Mouse (Mus musculus) intestine, postnatal 0 days (tissue): ENCODE data around the gene Rdh12. TPM values are rescaled to one million over a fixed set of nuclear protein-coding genes. Genes with fewer than 3 reads are reported as not detected.

ENCODE experiments used
- ATAC-seq: fragments of 200-750 bp; cut with Nextera tagmentation; 2 replicates; pipeline ENCODE4 v1.8.0; 2017; ENCODE audit warnings: mild to moderate bottlenecking, moderate TSS enrichment, moderate library complexity
- H3K27ac ChIP-seq: fragments of 300-500 bp; sonication (generic); 2 replicates; pipeline ENCODE4 v1.5.1; 2014; ENCODE audit warnings: mild to moderate bottlenecking, low read depth, low read length, moderate library complexity
- H3K27me3 ChIP-seq: fragments of 300-500 bp; sonication (generic); replicated peaks from 2 replicates; pipeline ENCODE4 v1.6.1; 2014; ENCODE audit warnings: low read length, mixed read lengths; ENCODE audit not compliant: control insufficient read depth, insufficient read depth
- H3K36me3 ChIP-seq: fragments of 300-500 bp; sonication (generic); 2 replicates; pipeline ENCODE4 v1.6.1; 2014; ENCODE audit warnings: mild to moderate bottlenecking, moderate library complexity; ENCODE audit not compliant: control insufficient read depth, insufficient read depth
- H3K4me1 ChIP-seq: fragments of 300-500 bp; sonication (generic); replicated peaks from 2 replicates; pipeline ENCODE4 v1.6.1; 2014; ENCODE audit warnings: antibody characterized with exemption, low read length, mixed read lengths; ENCODE audit not compliant: control insufficient read depth, insufficient read depth
- H3K4me2 ChIP-seq: fragments of 300-500 bp; sonication (generic); replicated peaks from 2 replicates; pipeline ENCODE4 v1.6.1; 2014; ENCODE audit warnings: low read depth, mild to moderate bottlenecking, moderate library complexity
- H3K4me3 ChIP-seq: fragments of 300-500 bp; sonication (generic); 2 replicates; pipeline ENCODE4 v1.5.1; 2014; ENCODE audit warnings: low read depth, low read length
- H3K9ac ChIP-seq: fragments of 300-500 bp; sonication (generic); 2 replicates; pipeline ENCODE4 v1.6.1; 2014; ENCODE audit warnings: mild to moderate bottlenecking, low read depth, low read length
- H3K9me3 ChIP-seq: fragments of 300-500 bp; sonication (generic); 2 replicates; pipeline ENCODE4 v1.6.1; 2016; ENCODE audit warnings: mixed run types; ENCODE audit not compliant: control insufficient read depth
- CTCF ChIP-seq: sonication (generic); IDR thresholded peaks from 2 replicates; pipeline ENCODE4 v1.5.1; 2016; ENCODE audit warnings: low read depth, mild to moderate bottlenecking, control low read depth, antibody characterized with exemption, moderate library complexity
- WGBS: fragments of 180-500 bp; shearing (Covaris S2); extraction: QIAGEN DNeasy Blood & Tissue Kit; methylation state at CpG from one replicate; pipeline ENCODE4 v1.1.7; 2014; 5-methylcytosine and 5-hydroxymethylcytosine counted together
- polyA plus RNA-seq: library from polyadenylated mRNA; unstranded; fragments of >200 nt; fragmentation: Nextera tagmentation; extraction: Ambion mirVana; gene quantifications from 2 replicates; pipeline ENCODE4 v1.2.1, GENCODE M21; 2015

Rdh12 gene
- polyA plus RNA-seq, 1 experiment from 2014 or later, result 0.44 TPM

DNA sequence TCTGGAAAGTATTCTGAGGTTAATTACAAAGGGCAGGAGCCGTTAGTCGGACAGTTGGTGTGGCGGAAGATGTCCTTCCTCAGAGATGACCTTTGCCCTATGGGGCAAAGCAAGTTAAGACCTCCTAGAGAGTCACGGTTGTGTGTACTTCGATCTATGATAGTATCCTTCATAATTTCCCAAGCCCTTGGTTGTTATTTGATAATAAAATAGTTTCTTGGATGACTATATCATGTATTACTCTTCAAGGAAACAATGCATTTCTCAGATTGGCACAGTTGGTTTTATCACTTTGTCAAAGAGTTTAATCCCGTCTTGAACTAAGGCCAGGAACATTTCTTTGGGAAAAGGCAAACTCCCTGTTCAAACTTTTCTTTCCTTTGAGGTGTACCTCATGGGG is 16.5 kb upstream of the Rdh12 start, which contains the start of gene Rdh11:
TSS of gene Rdh11 (minus strand) at position 101 of the 400 bp plus-strand sequence.
- 0 out of 2 replicates have a peak, but pooled peaks cover 6% of the 10 kb centered on the region for H3K4me1 ChIP-seq
- 51% methylated on average over 6 of the region's 6 CpGs for WGBS
- H3K9me3 ChIP-seq, result no peaks in the 10 kb centered on the region
- ATAC-seq, result peak; percentile 27; the same call in 1 of the 2 replicates
- H3K27me3 ChIP-seq, result no peaks in the 10 kb centered on the region
- peak within 1 kb of the TSS; percentile 60 for H3K4me3 ChIP-seq
- peaks cover 12% of the 10 kb centered on the region; the same call in 1 of the 2 replicates for H3K36me3 ChIP-seq
- H3K9ac ChIP-seq, result peak within 1 kb of the TSS; percentile 49
- no peak within 1 kb of the TSS; the same call in 1 of the 2 replicates for H3K27ac ChIP-seq
- H3K4me2 ChIP-seq, result peak within 1 kb of the TSS; percentile 91
- no peak for TF ChIP-seq CTCF

GRCm38 (mm10) chr12:79193441-79193840 is 15.3 kb upstream of the Rdh12 start:
- H3K9me3 ChIP-seq, result no peaks in the 10 kb centered on the region
- peak; percentile 85 for TF ChIP-seq CTCF
- 0 out of 2 replicates have a peak, but pooled peaks cover 6% of the 10 kb centered on the region for H3K4me1 ChIP-seq
- H3K27ac ChIP-seq, result no peak overlapping the region
- no peak for ATAC-seq
- H3K27me3 ChIP-seq, result no peaks in the 10 kb centered on the region
- H3K4me3 ChIP-seq, result no peak overlapping the region
- peaks cover under 1% of the 10 kb centered on the region; the same call in 1 of the 2 replicates for H3K36me3 ChIP-seq
- H3K4me2 ChIP-seq, result no peak overlapping the region
- WGBS, result 7% methylated on average over 3 of the region's 3 CpGs
- no peak overlapping the region for H3K9ac ChIP-seq

- Histone ChIP-seq H3K27me3 (no peaks in the 10 kb centered on the region), H3K27ac (no peak overlapping the region), H3K4me2 (no peak overlapping the region), H3K4me1 (no peaks in the 10 kb centered on the region), H3K36me3 (no peaks in the 10 kb centered on the region), H3K9ac (no peak overlapping the region), H3K4me3 (no peak overlapping the region), H3K9me3 (no peaks in the 10 kb centered on the region)
- ATAC-seq, result no peak
- WGBS, result 59% methylated on average over 5 of the region's 5 CpGs
- no peak for TF ChIP-seq CTCF
Observed at GRCm38 (mm10) chr12:79197105-79197504, 11.6 kb upstream of the Rdh12 start.

GRCm38 (mm10) chr12:79201882-79202281 is 6.8 kb upstream of the Rdh12 start:
- no peak for ATAC-seq
- H3K9ac ChIP-seq, result no peak overlapping the region
- no peak for TF ChIP-seq CTCF

DNA sequence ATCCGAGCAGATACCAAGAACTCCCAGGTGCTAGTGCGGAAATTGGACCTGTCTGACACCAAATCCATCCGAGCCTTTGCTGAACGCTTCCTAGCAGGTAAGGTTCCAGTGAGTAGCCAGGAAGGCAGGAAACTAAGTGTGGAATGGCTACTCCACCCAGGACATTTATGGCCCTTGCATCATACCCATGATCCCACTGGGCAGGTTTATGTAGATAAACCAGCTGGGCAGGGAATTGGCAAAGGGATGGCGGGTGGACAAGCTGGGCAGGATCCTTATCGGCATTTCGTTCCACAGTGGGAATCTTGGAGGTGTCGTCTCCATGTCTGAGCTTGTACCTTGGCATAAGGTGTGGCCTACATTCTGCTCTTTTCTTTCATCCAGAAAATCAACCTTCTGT is 2.7 kb downstream of the Rdh12 start:
- no peaks in the 10 kb centered on the region for H3K36me3 ChIP-seq
- no peak overlapping the region for H3K27ac ChIP-seq
- H3K4me3 ChIP-seq, result no peak overlapping the region
- no peaks in the 10 kb centered on the region for H3K9me3 ChIP-seq
- peak overlapping the region; percentile 33 for H3K4me2 ChIP-seq
- ATAC-seq, result peak; percentile 61; the same call in 1 of the 2 replicates
- no peak for TF ChIP-seq CTCF
- no peak overlapping the region for H3K9ac ChIP-seq
- no peaks in the 10 kb centered on the region for H3K4me1 ChIP-seq
- WGBS, result 58% methylated on average over 8 of the region's 8 CpGs
- no peaks in the 10 kb centered on the region for H3K27me3 ChIP-seq

More at GRCm38 (mm10) chr12:79201882-79202281, 6.8 kb upstream of the Rdh12 start:
- Histone ChIP-seq H3K36me3 (no peaks in the 10 kb centered on the region), H3K4me3 (no peak overlapping the region), H3K27ac (no peak overlapping the region), H3K9me3 (no peaks in the 10 kb centered on the region), H3K4me1 (no peaks in the 10 kb centered on the region), H3K4me2 (no peak overlapping the region), H3K27me3 (no peaks in the 10 kb centered on the region)
- WGBS, result 48% methylated on average over 3 of the region's 3 CpGs

- H3K4me2 ChIP-seq, result no peak overlapping the region
- H3K27me3 ChIP-seq, result no peaks in the 10 kb centered on the region
- WGBS, result 27% methylated on average over 5 of the region's 5 CpGs
- no peak for ATAC-seq
- H3K4me1 ChIP-seq, result no peaks in the 10 kb centered on the region
- H3K27ac ChIP-seq, result no peak overlapping the region
- no peak for TF ChIP-seq CTCF
- no peaks in the 10 kb centered on the region for H3K36me3 ChIP-seq
- H3K9ac ChIP-seq, result no peak overlapping the region
- H3K4me3 ChIP-seq, result no peak overlapping the region
- H3K9me3 ChIP-seq, result no peaks in the 10 kb centered on the region
Observed at GRCm38 (mm10) chr12:79217511-79217910, 8.8 kb downstream of the Rdh12 start.
